Mouse (Mus musculus) ES-E14 (cell line): Measurements from ENCODE around the gene Ankzf1. TPM values are rescaled to one million over a fixed set of nuclear protein-coding genes. Genes with fewer than 3 reads are reported as not detected.

ENCODE experiments used
- DNase-seq: peaks from one replicate; pipeline ENCODE4 v3.0.0-alpha.2; 2013; ENCODE audit warnings: low read depth, low spot score
- H3K27ac ChIP-seq: 2 replicates; pipeline ENCODE4 v1.5.1; 2012; ENCODE audit warnings: low read depth, mild to moderate bottlenecking, low read length, moderate library complexity, mixed read lengths; ENCODE audit not compliant: poor library complexity, insufficient read depth, severe bottlenecking
- H3K36me3 ChIP-seq: 2 replicates; pipeline ENCODE4 v1.6.1; 2012; ENCODE audit warnings: mild to moderate bottlenecking, low read length, moderate library complexity, mixed read lengths; ENCODE audit not compliant: control insufficient read depth, poor library complexity, insufficient read depth, severe bottlenecking
- H3K4me1 ChIP-seq, 2 experiments: fragments of 150-350 bp in 1 of 2; sonication (generic) in 1 of 2; 2 replicates each; pipeline ENCODE4 v1.6.1; 2012; ENCODE audit warnings: low read length in 2 of 2, mild to moderate bottlenecking in 1 of 2, mixed read lengths in 1 of 2; ENCODE audit not compliant: control insufficient read depth in 2 of 2, insufficient read depth in 2 of 2, poor library complexity in 1 of 2
- H3K4me3 ChIP-seq, 2 experiments: fragments of 150-350 bp in 1 of 2; sonication (generic) in 1 of 2; 2 replicates each; pipeline ENCODE4 v1.5.1; 2012; ENCODE audit warnings: low read length in 2 of 2, low read depth in 1 of 2, mild to moderate bottlenecking in 1 of 2, mixed read lengths in 1 of 2; ENCODE audit not compliant: insufficient read depth in 1 of 2, poor library complexity in 1 of 2, severe bottlenecking in 1 of 2
- H3K9ac ChIP-seq: 2 replicates; pipeline ENCODE4 v1.6.1; 2012; ENCODE audit warnings: low read depth, mild to moderate bottlenecking, low read length, mixed read lengths; ENCODE audit not compliant: poor library complexity, insufficient read depth, severe bottlenecking
- H3K9me3 ChIP-seq: fragments of 150-350 bp; sonication (generic); 2 replicates; pipeline ENCODE4 v1.6.1; 2012; ENCODE audit warnings: low read depth, mild to moderate bottlenecking, low read length; ENCODE audit not compliant: control insufficient read depth, insufficient read depth
- CHD2 ChIP-seq: IDR thresholded peaks from 2 replicates; pipeline ENCODE4 v1.6.1; 2014; ENCODE audit warnings: mild to moderate bottlenecking, low read depth, low read length, inconsistent platforms
- HCFC1 ChIP-seq: IDR thresholded peaks from 2 replicates; pipeline ENCODE4 v1.6.1; 2012; ENCODE audit warnings: low read length, inconsistent platforms, borderline replicate concordance; ENCODE audit not compliant: insufficient read depth
- MAFK ChIP-seq: IDR thresholded peaks from 2 replicates; pipeline ENCODE4 v1.6.1; 2014; ENCODE audit warnings: mild to moderate bottlenecking, low read depth, low read length, inconsistent platforms; ENCODE audit not compliant: insufficient read depth
- ZC3H11A ChIP-seq: IDR thresholded peaks from 2 replicates; pipeline ENCODE4 v1.6.1; 2012; ENCODE audit warnings: low read depth, mild to moderate bottlenecking, inconsistent platforms, low read length, borderline replicate concordance
- ZNF384 ChIP-seq: IDR thresholded peaks from 2 replicates; pipeline ENCODE4 v1.6.1; 2012; ENCODE audit warnings: low read depth, low read length, inconsistent platforms
- in situ Hi-C, 2 experiments: fragments of 600-800 bp; cut with MboI; formaldehyde crosslinking; loops; one replicate each; pipeline ENCODE4 v1.15.1; 2025; ENCODE audit warnings: low sequenced_read_pairs in 2 of 2, inconsistent platforms in 1 of 2; ENCODE audit not compliant: unreplicated experiment in 2 of 2
- total RNA-seq: library from RNA; depleted of rRNA; stranded (reverse); fragments of 300-350 nt; gene quantifications from 2 replicates; pipeline ENCODE4 v1.2.3, GENCODE M21; 2012

Gene Ankzf1
- total RNA-seq, 1 experiment: 23.0 TPM

GRCm38 (mm10) chr1:75180741-75181140 lies 11.2 kb upstream of the Ankzf1 start:
- H3K36me3 ChIP-seq: peaks cover 4% of the 10 kb centered on the region; the same call in 1 of the 2 replicates
- peaks cover 4 to 5% of the 10 kb centered on the region in 2 experiments; a peak in 2 of 4 replicates for H3K4me1 ChIP-seq
- H3K9me3 ChIP-seq: no peaks in the 10 kb centered on the region
- H3K9ac ChIP-seq: peak overlapping the region; percentile 55; the same call in 1 of the 2 replicates
- peak overlapping the region in 1 of 2 experiments; percentile 81; a peak in 2 of 4 replicates for H3K4me3 ChIP-seq
- in situ Hi-C loops: no loop called here
- DNase-seq: no peak
- no peak for TF ChIP-seq MAFK
- TF ChIP-seq HCFC1: no peak
- no peak for TF ChIP-seq CHD2
- TF ChIP-seq ZC3H11A: no peak
- no peak for TF ChIP-seq ZNF384
- no peak overlapping the region for H3K27ac ChIP-seq

GRCm38 (mm10) chr1:75181377-75181870 lies 10.5 kb upstream of the Ankzf1 start:
- in situ Hi-C loops: no loop called here
- no peak for DNase-seq
- Histone ChIP-seq H3K27ac (no peak overlapping the region), H3K4me1 (peaks cover 4 to 5% of the 10 kb centered on the region in 2 experiments; a peak in 2 of 4 replicates), H3K9ac (no peak overlapping the region), H3K9me3 (no peaks in the 10 kb centered on the region), H3K4me3 (no peak overlapping the region), H3K36me3 (peaks cover 4% of the 10 kb centered on the region; the same call in 1 of the 2 replicates)
- TF ChIP-seq CHD2 (no peak), ZNF384 (no peak), MAFK (no peak), HCFC1 (no peak), ZC3H11A (no peak)

- no peak overlapping the region for H3K4me3 ChIP-seq
- H3K9ac ChIP-seq: no peak overlapping the region
- H3K9me3 ChIP-seq: no peaks in the 10 kb centered on the region
- H3K36me3 ChIP-seq: peaks cover 3% of the 10 kb centered on the region; the same call in 1 of the 2 replicates
- no peak overlapping the region for H3K27ac ChIP-seq
- no peak for TF ChIP-seq HCFC1
- peak; percentile 95 for TF ChIP-seq ZNF384
- no peak for TF ChIP-seq CHD2
- no peak for TF ChIP-seq MAFK
- TF ChIP-seq ZC3H11A: no peak
- peaks cover 4 to 5% of the 10 kb centered on the region in 2 experiments; a peak in 2 of 4 replicates for H3K4me1 ChIP-seq
- in situ Hi-C loops: no loop called here
- DNase-seq: no peak
Measured at GRCm38 (mm10) chr1:75182160-75182559, 9.8 kb upstream of the Ankzf1 start.

GRCm38 (mm10) chr1:75185495-75185894 lies 6.5 kb upstream of the Ankzf1 start:
- Histone ChIP-seq H3K9me3 (no peaks in the 10 kb centered on the region), H3K27ac (no peak overlapping the region), H3K9ac (no peak overlapping the region), H3K36me3 (peaks cover 3% of the 10 kb centered on the region; the same call in 1 of the 2 replicates), H3K4me3 (peak overlapping the region in 1 of 2 experiments; percentile 6; a peak in 2 of 4 replicates), H3K4me1 (peaks cover 2 to 4% of the 10 kb centered on the region in 2 experiments; a peak in 2 of 4 replicates)
- in situ Hi-C loops: no loop called here
- no peak for TF ChIP-seq HCFC1
- no peak for TF ChIP-seq ZNF384
- no peak for TF ChIP-seq MAFK
- TF ChIP-seq ZC3H11A: no peak
- no peak for TF ChIP-seq CHD2
- no peak for DNase-seq

- peaks cover 3% of the 10 kb centered on the region; the same call in 1 of the 2 replicates for H3K36me3 ChIP-seq
- 0 out of 4 replicates have a peak, but pooled peaks cover 0 to 2% of the 10 kb centered on the region in 2 experiments for H3K4me1 ChIP-seq
- in situ Hi-C loops: no loop called here
- no peak for DNase-seq
- no peak overlapping the region for H3K27ac ChIP-seq
- TF ChIP-seq HCFC1: no peak
- no peak for TF ChIP-seq MAFK
- TF ChIP-seq ZNF384: no peak
- TF ChIP-seq CHD2: no peak
- TF ChIP-seq ZC3H11A: no peak
- no peak overlapping the region for H3K9ac ChIP-seq
- no peak overlapping the region for H3K4me3 ChIP-seq
- H3K9me3 ChIP-seq: no peaks in the 10 kb centered on the region
Measured at GRCm38 (mm10) chr1:75187126-75187525, 4.8 kb upstream of the Ankzf1 start.
